Mouse (Mus musculus) left cerebral cortex, adult 9 months (tissue): ENCODE results near the gene Tcf20.

Experiments used
- DNase-seq, 2 experiments: peaks; one replicate each; pipeline ENCODE4 v3.0.0; 2022; ENCODE audit warnings: low spot score in 2 of 2

The Tcf20 gene

DNA sequence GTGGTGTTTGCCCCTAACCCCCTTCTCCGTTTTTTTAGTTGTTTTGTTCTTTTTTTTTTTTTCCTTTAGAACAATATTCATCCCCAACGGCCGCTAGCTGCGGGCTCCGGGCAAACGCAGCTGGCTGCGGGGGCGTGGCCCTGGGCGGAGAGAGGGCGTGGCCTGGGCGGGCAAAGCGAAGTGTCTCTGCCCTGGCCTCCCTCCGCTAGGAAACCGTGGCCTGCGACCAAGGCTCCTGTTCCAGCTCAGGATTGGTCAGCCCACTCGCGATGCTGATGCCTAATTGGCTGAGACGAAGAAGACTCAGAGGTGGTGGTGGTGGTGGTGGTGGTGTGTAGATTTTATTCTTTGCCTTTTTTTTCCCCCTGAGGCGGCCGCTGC lies at the start of gene Tcf20:
Gene Tcf20 (minus strand): TSS at position 141 of the 381 bp plus-strand sequence.
- DNase-seq, result peak; percentile 86 to 92

DNA sequence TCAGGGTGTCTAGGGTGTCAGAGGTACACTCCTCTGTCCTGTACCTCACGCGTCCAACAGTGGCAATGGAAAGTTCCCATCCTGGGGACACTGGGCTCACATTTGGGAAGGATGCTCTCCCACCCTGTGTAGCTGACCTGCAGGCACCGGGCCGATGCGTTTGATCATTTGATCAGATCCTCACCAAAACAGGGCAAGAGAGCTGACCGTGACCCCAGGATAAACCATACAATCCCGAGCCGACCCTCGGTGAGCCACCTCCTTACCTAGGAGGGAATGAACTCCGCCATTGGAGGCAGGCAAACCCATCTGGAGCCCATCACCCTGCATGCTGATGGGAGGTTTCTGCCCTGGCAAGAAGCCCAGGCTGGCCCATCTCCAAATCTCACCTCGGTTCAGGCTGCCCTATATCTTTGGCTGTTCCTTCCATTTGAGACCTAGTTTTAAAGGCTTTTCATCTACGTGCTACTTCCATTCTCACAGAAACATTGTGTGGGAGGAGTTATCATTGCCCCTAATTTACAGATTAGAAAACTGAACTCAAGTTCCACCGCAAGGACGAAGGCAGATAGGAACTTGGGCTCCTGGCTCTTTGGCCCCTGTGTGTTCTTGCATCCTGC lies 49.3 kb upstream of the Tcf20 start:
- peak in 1 of 2 experiments; percentile 61 for DNase-seq

DNA sequence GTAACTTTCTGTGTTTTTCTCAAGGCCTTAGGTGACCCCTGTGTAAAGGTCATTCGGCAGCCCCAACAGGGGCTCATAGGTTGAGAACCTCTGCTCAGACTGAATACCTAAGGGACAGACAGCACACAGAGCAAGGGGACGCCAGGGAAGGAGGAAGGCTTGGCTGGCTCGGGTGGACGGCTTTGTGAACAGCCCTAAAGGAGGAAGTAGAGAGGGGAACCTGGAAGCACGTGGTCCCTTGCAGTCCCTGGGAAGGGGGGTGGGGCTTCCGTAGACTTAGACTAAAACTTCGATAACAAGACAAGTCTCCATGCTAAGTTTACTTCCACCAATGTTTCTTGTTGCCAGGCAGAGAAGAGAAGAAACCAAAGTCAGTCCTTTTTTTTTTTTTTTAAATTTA lies 48.4 kb upstream of the Tcf20 start:
- peak in 1 of 2 experiments; percentile 35 for DNase-seq

- peak; percentile 58 to 66 for DNase-seq
Measured at GRCm38 (mm10) chr15:83034275-83034977, 46.8 kb upstream of the Tcf20 start.

DNA sequence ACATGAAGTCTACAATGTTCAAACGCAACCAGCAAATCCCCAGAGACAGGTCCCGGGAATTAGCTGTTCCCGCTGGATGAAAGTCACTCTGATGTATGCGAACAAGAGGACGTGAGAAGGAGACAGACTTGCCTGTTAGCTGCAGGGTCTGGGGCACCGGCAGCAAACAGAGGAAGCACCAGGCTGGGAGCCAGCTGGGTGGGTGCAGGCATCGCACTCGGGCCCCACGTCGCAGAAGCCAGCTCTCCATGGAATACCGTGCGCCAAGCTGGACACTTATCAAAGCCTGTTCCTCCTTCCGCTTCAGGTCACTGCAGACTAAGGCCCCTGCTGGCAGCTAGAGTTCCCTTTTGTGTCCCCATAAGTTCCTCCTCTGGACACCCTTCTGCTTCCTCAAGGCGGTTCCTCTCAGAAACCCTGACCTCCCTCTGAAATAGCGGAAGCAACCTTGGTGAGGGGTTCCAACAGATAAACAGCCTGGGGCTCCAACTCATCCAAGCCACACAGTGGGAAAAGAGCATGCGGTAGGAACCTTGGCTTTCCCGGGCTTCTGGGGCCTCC lies 45.4 kb upstream of the Tcf20 start, which contains the start of gene Nfam1:
Gene Nfam1 (minus strand): TSS at position 326 of the 561 bp plus-strand sequence.
- DNase-seq, result no peak

- no peak for DNase-seq
Measured at GRCm38 (mm10) chr15:83030884-83031283, 43.2 kb upstream of the Tcf20 start.

- no peak for DNase-seq
Measured at GRCm38 (mm10) chr15:83029725-83030718, 42.4 kb upstream of the Tcf20 start.

DNA sequence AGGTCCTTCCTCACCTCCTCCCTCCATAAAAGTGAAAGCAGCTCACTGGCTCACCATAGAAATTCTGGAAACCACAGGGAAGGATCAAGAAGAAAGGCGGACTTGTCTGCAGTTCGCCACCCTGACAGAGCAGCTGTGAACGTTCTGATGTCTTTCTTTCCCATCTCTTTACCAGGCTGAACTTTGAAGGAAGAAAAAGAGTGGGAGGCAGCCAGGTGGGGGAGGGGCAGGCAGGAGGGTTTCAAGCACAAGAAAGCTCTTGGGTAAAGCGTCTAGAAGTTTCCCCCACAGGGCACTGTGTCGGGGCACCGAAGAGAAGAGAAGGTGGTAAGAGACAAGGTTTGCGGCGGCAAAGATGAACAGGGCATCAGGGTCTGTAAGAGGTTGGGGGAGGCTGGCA lies 38.5 kb upstream of the Tcf20 start:
- no peak for DNase-seq

DNA sequence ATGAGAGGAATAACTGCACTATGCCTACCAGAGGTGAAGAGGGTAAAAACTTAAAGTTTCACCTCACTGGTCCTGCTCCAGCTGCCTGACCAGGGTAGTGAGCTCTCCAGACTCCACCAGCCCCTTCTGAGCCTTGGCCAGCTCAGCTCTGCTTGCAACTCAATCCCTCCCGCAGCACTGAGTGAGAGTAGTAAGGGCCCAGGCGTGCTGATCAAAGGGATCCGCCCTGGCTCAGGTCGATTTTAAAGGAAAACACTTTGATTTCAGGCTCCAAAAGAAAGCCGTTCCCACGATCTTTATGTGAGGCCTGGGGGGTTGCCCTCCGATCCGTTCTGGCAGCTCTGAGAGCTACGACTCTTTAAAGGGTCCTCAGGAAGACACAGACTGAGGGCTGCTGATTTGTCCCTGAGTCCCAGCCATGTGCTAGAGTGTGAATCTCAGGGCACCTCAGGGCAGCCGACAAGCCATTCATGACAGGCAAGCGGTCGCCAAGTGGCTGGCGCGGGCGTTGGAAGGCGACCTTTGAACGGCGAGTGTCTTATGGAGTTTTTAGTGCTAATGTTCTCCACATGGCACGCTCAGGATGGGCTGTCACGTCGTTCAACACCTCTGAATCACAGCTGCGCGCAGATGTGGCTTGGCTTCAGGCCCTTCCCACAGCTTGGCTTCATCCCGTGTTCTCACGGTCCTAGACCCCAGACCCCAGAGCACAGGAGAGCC lies 37.5 kb upstream of the Tcf20 start:
- no peak for DNase-seq

DNA sequence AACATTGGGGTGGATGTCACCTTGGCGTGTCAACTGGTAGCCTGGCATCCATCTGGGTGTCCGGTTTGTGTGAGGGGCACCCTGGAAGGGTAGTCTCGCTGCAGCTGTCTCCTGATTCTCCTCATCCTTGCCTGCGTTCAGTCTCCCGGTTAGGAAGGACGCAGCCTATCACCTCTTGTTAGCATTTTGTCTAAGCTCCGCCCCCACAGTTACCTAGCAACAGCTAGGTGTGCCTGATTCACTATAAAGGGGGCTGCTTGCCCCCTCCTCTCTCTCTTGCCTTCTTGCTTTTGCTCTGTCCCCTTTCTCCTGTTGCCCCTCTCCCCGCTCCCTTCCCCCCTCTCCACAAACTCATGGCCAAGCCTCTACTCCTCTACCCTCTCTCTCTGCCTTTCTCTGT lies 35.3 kb upstream of the Tcf20 start:
- no peak for DNase-seq

GRCm38 (mm10) chr15:83010990-83011664 lies 23.5 kb upstream of the Tcf20 start:
- peak; percentile 70 to 86 for DNase-seq

DNA sequence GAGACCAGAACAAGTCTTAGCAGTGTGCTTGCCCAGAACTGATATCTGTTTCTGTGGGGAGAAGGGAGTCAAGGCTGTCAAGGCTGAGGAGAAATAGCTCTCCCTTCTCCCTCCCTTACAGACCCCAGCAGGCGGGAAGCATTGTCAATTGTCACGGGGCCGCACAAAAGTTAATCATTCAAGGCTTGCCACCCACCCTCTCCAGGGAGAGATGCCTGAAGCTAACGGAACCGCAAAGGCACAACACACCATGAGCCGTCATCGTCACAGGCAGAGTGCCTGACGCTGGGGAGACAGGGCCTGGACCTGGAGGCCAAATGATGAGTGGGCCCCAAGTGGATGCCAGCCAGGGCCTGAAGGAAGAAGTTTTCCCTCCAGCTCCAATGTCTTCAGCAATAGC lies 22.8 kb upstream of the Tcf20 start:
- DNase-seq, result no peak

GRCm38 (mm10) chr15:83009532-83009931 lies 21.9 kb upstream of the Tcf20 start:
- peak in 1 of 2 experiments; percentile 55 for DNase-seq

DNA sequence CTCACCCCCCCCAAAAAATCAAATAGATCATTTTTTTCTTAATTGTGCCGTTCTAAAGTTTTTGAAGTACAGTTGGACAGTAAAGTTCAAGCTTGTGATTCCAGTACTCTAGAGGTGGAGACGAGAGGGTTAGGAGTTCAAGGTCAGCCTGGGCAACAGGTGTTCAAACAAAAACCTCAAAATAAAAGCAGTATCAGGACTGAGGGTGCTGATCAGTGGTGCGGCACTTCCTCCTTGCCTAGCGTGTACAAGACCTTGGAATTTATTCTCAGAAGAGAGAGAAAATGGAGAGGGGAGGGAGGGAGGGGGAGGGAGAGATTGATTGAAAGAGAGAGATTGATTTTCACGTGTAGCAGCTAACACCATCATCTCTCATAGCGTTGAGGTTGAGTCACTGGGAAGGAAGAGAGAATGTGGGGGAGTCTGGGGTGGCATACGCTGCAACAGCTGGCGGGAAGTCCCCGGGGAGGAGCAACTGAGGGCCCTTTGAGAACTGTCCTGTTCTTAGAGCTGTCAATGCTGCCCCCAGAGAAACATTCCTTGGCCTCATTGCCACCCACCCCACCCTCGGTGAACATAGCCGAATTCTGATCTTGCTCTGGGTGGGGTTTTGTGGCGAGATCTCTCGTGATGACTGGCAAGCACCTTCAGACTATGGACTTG lies 21.2 kb upstream of the Tcf20 start:
- peak in 1 of 2 experiments; percentile 50 for DNase-seq

GRCm38 (mm10) chr15:83007346-83007920 lies 19.8 kb upstream of the Tcf20 start:
- DNase-seq, result no peak

DNA sequence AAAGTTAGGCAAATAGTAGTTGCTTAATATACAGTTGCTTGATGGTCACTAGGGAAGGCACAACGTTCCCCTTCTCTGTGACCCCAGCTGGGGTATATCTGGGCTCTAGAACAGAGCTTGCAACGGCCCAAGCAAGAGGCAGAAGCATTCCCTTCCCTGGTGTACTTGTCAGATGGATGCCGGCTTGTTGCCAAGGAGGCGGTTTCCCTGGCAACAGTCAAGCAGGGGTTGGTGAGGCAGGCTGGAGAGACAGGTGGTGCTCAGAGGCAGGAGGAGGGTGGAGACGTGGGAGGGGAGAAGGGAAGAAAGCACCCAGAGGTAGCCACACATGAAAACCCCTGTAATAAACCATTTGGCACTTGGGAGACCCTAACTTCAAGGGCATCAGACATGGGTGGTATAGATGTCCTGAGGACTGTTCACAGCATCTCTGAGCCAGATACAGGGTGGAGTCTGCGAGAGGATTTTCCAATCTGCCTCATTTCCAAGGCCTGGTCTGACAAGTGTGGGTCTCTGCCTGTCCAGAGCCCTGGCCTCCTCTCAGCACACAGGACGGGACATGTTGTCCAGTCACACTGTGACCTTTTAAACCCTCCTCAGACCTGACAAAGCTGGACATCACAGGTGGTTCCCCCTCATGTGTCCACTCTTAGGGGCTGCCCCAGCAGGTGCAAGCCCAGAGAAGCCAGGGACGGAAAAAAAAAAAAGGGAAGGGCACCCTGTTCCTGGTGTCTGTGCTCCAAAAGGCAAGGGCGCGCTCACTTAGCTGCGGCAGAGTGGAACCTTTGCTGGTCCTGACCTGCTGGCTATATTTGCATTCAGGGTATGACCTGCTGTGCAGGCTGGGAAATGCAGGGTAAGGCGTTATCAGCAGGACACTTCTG lies 15.2 kb upstream of the Tcf20 start:
- peak; percentile 84 to 94 for DNase-seq

DNA sequence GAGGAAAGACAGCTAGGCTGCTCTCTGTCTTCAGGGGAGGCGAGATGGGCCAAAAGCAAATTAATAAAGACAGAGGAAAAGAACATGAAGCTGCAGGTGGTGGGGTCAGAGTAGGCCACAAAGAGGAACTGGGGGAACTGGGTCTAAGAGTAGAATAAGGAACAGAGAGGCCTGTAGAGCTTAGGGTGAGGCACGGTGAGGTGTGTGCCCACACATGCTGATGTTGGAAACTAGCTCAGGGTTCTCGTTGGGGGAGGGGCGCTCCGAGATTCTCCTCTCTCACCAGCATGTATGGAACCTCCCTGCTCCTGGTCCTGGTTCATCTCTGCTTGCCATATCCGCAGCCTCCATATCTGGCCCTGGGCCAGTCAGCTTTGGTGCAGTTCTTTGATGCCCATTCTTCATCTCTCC lies 11.1 kb upstream of the Tcf20 start:
- DNase-seq, result no peak

GRCm38 (mm10) chr15:82996431-82996830 lies 8.8 kb upstream of the Tcf20 start:
- DNase-seq, result no peak

DNA sequence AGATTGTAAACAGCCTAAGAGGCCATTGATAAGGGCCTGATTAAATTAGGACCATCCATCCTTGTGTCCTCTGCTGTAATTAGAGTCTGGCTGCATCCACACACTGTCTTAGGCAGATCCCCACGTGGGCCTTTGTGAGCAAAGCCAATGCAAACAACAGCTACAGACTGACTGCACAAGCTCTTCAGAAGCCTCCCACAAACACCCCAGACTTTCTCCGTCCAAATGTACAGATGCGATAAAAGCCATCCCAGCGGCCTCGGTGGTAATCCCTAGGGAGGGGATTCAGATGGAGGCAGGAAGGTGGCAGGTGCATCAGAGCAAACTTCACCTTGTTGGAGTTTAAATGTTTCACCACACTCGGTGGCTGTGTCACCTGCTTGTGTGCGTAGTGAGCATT lies 7.6 kb upstream of the Tcf20 start:
- DNase-seq, result peak in 1 of 2 experiments; percentile 60
